ENCODE assay signal across 7 mouse cellular contexts in genomic region chr12:110601241-110602218, GRCm38 (mm10). TPM values are rescaled to one million over a fixed set of nuclear protein-coding genes. Genes with fewer than 3 reads are reported as not detected.
DNase-seq lines count a peak whose midpoint lies in the region; ATAC-seq lines count a peak whose summit lies in the region.

TSS of gene Dync1h1 (plus strand) at chr12:110601452.

- no peaks in the 10 kb centered on the region for H3K36me3 ChIP-seq in embryonic facial prominence, embryonic 11.5 days (replicated peaks; ENCODE audit: control insufficient read depth, insufficient read depth, low read depth, low read length)
- no peaks in the 10 kb centered on the region; the same call in 1 of the 2 replicates for H3K36me3 ChIP-seq in limb, embryonic 11.5 days (ENCODE audit: control insufficient read depth, insufficient read depth, low read length)
- no peaks in the 10 kb centered on the region; the same call in 1 of the 2 replicates for H3K36me3 ChIP-seq in midbrain, embryonic 14.5 days (ENCODE audit: control insufficient read depth, insufficient read depth, low read length)

- under 1% methylated on average over 90 of the region's 105 CpGs for WGBS in embryonic facial prominence, embryonic 11.5 days
- under 1% methylated on average over 97 of the region's 105 CpGs for WGBS in limb, embryonic 11.5 days
- WGBS in midbrain, embryonic 14.5 days: under 1% methylated on average over 102 of the region's 105 CpGs

- peak within 1 kb of the TSS; percentile 96 for H3K9ac ChIP-seq in embryonic facial prominence, embryonic 11.5 days (replicated peaks; ENCODE audit: low read length)
- H3K9ac ChIP-seq in limb, embryonic 11.5 days (ENCODE audit: low read length): peak within 1 kb of the TSS; percentile 95
- H3K9ac ChIP-seq in midbrain, embryonic 14.5 days (replicated peaks; ENCODE audit: low read length): peak within 1 kb of the TSS; percentile 98

- H3K27me3 ChIP-seq in embryonic facial prominence, embryonic 11.5 days (ENCODE audit: control insufficient read depth, insufficient read depth, low read length): no peaks in the 10 kb centered on the region
- H3K27me3 ChIP-seq in limb, embryonic 11.5 days (ENCODE audit: control insufficient read depth, insufficient read depth, low read length): no peaks in the 10 kb centered on the region
- H3K27me3 ChIP-seq in midbrain, embryonic 14.5 days (ENCODE audit: control insufficient read depth, insufficient read depth, low read length): no peaks in the 10 kb centered on the region

- H3K27ac ChIP-seq in embryonic facial prominence, embryonic 11.5 days (replicated peaks; ENCODE audit: low read depth, low read length): peak within 1 kb of the TSS; percentile 94
- peak within 1 kb of the TSS; percentile 92 for H3K27ac ChIP-seq in limb, embryonic 11.5 days (replicated peaks; ENCODE audit: low read depth, low read length)
- peak within 1 kb of the TSS; percentile 97 for H3K27ac ChIP-seq in midbrain, embryonic 14.5 days (replicated peaks; ENCODE audit: low read depth, low read length)

- H3K4me3 ChIP-seq in embryonic facial prominence, embryonic 11.5 days (ENCODE audit: low read depth, low read length): peak within 1 kb of the TSS; percentile 99
- H3K4me3 ChIP-seq in limb, embryonic 11.5 days (ENCODE audit: low read depth, low read length): peak within 1 kb of the TSS; percentile 98
- peak within 1 kb of the TSS; percentile 97 for H3K4me3 ChIP-seq in midbrain, embryonic 14.5 days (replicated peaks; ENCODE audit: low read depth, low read length)

- H3K4me1 ChIP-seq in embryonic facial prominence, embryonic 11.5 days (ENCODE audit: control insufficient read depth, insufficient read depth, low read length): peaks cover 2% of the 10 kb centered on the region; the same call in 1 of the 2 replicates
- H3K4me1 ChIP-seq in limb, embryonic 11.5 days (ENCODE audit: control insufficient read depth, insufficient read depth, low read length): peaks cover 9% of the 10 kb centered on the region
- peaks cover 29% of the 10 kb centered on the region for H3K4me1 ChIP-seq in midbrain, embryonic 14.5 days (ENCODE audit: control insufficient read depth, insufficient read depth, low read length)

- no peaks in the 10 kb centered on the region for H3K9me3 ChIP-seq in embryonic facial prominence, embryonic 11.5 days (replicated peaks; ENCODE audit: control insufficient read depth, low read length)
- H3K9me3 ChIP-seq in limb, embryonic 11.5 days (ENCODE audit: control insufficient read depth, low read length): no peaks in the 10 kb centered on the region
- no peaks in the 10 kb centered on the region for H3K9me3 ChIP-seq in midbrain, embryonic 14.5 days (ENCODE audit: control insufficient read depth, low read length)

- DNase-seq in adrenal gland, postnatal 14 days: peak; percentile 96
- peak; percentile 95 for DNase-seq in embryonic facial prominence, embryonic 11.5 days (ENCODE audit: low spot score)
- DNase-seq in heart, adult 11 months: peak; percentile 99
- DNase-seq in kidney, adult 18-20 months: peak; percentile 93
- peak; percentile 95 for DNase-seq in limb, embryonic 11.5 days (ENCODE audit: low spot score)
- DNase-seq in midbrain, embryonic 14.5 days: peak; percentile 98
- peak; percentile 89 to 96 for DNase-seq in spleen, adult 18-20 months

- ATAC-seq in embryonic facial prominence, embryonic 11.5 days (replicated peaks; ENCODE audit: insufficient number of reproducible peaks, low FRiP score, low TSS enrichment, low read depth): peak; percentile 85
- ATAC-seq in limb, embryonic 11.5 days (ENCODE audit: insufficient number of reproducible peaks, low FRiP score, low TSS enrichment, low read depth): peak; percentile 92
- ATAC-seq in midbrain, embryonic 14.5 days (ENCODE audit: low FRiP score, low TSS enrichment): peak; percentile 95

- H3K4me2 ChIP-seq in embryonic facial prominence, embryonic 11.5 days (ENCODE audit: low read depth, low read length): peak within 1 kb of the TSS; percentile 74
- H3K4me2 ChIP-seq in limb, embryonic 11.5 days (ENCODE audit: low read depth, severe bottlenecking): peak within 1 kb of the TSS; percentile 93
- peak within 1 kb of the TSS; percentile 86 for H3K4me2 ChIP-seq in midbrain, embryonic 14.5 days (ENCODE audit: low read length)

RNA-seq across cellular contexts. Expression of gene Dync1h1, which starts in this region (rescaled TPM):
- 129 and 133 TPM in 2 replicates for total RNA-seq in adrenal gland, postnatal 14 days (2021)
- 52.8 and 66.7 TPM in 2 replicates for polyA plus RNA-seq in embryonic facial prominence, embryonic 11.5 days (2014; fragmentation: Nextera tagmentation; extraction: Ambion mirVana)
- polyA plus RNA-seq in limb, embryonic 11.5 days (2014; fragmentation: Nextera tagmentation; extraction: Ambion mirVana): 67.7 and 70.2 TPM in 2 replicates
- polyA plus RNA-seq in midbrain, embryonic 14.5 days (2014; fragmentation: Nextera tagmentation; extraction: Ambion mirVana): 122 and 129 TPM in 2 replicates

Comparison
In these comparisons a context has a peak if more than half of its experiments do, and no peak if none do; other contexts are left out.
1. Peak in every context shown above with its lines: DNase-seq, ATAC-seq, H3K4me3 ChIP-seq and H3K27ac ChIP-seq.